23 mouse cellular contexts compared by ENCODE assay signal in genomic region chr9:111042266-111042665, GRCm38 (mm10). TPM values are rescaled to one million over a fixed set of nuclear protein-coding genes. Genes with fewer than 3 reads are reported as not detected.
DNase-seq lines count a peak whose midpoint lies in the region; ATAC-seq lines count a peak whose summit lies in the region.
"Had no signal": no experiment of that assay in that cellular context is flagged by ENCODE, and none has a peak within 500 bp of the region (broad histone marks: within the 10 kb centered on the region; RNA-seq: fewer than 3 reads in every experiment).

No protein-coding gene starts in this region.

- no peaks in the 10 kb centered on the region for H3K4me1 ChIP-seq in kidney, embryonic 14.5 days (ENCODE audit: control insufficient read depth, insufficient read depth, low read length)
- H3K4me1 ChIP-seq: embryonic facial prominence, embryonic 10.5 days; forebrain, embryonic 15.5 days; limb, embryonic 13.5 days had no signal

- ATAC-seq in kidney, embryonic 14.5 days (ENCODE audit: low FRiP score, low TSS enrichment), result no peak
- ATAC-seq: activated CD4-positive, CD25-positive, alpha-beta regulatory T cell, adult 4 months; forebrain, embryonic 15.5 days; inflammation-experienced regulatory T-cells, adult 6 months had no signal

- H3K4me2 ChIP-seq in kidney, embryonic 14.5 days (replicated peaks; ENCODE audit: low read depth, low read length), result no peak overlapping the region
- H3K4me2 ChIP-seq: forebrain, embryonic 15.5 days; limb, embryonic 13.5 days; liver, embryonic 15.5 days had no signal

- peak; percentile 59 for DNase-seq in adrenal gland, postnatal 14 days
- DNase-seq in adrenal gland, postnatal 25 days, result no peak
- DNase-seq in kidney, adult 18-20 months, result peak; percentile 59
- DNase-seq in heart, postnatal 14 days, result peak; percentile 39 to 70
- DNase-seq in lung, postnatal 10 days, result peak; percentile 69
- DNase-seq in thymus, postnatal 10 days (ENCODE audit: low spot score in 2 of 2), result no peak
- no peak for DNase-seq in frontal cortex, adult 2 months (ENCODE audit: extremely low spot score in 1 of 2, low spot score in 1 of 2)
- DNase-seq: right cerebral cortex, postnatal 25 days had no signal

- no peak overlapping the region for H3K27ac ChIP-seq in kidney, embryonic 14.5 days (ENCODE audit: low read depth, low read length)
- H3K27ac ChIP-seq: embryonic facial prominence, embryonic 10.5 days; forebrain, embryonic 15.5 days; limb, embryonic 13.5 days; liver, embryonic 15.5 days had no signal

- WGBS in kidney, embryonic 14.5 days, result 89% methylated on average over 5 of the region's 5 CpGs

- H3K4me3 ChIP-seq in kidney, embryonic 14.5 days (ENCODE audit: low read length), result no peak overlapping the region
- H3K4me3 ChIP-seq: embryonic facial prominence, embryonic 10.5 days; erythroblast, embryonic 14.5 days; forebrain, embryonic 15.5 days; limb, embryonic 13.5 days; liver, embryonic 15.5 days; megakaryocyte, embryonic 14.5 days had no signal

- no peaks in the 10 kb centered on the region for H3K36me3 ChIP-seq in kidney, embryonic 14.5 days (ENCODE audit: control insufficient read depth, insufficient read depth, low read length)
- H3K36me3 ChIP-seq: embryonic facial prominence, embryonic 10.5 days; forebrain, embryonic 15.5 days; limb, embryonic 13.5 days; liver, embryonic 15.5 days had no signal

- H3K9me3 ChIP-seq in kidney, embryonic 14.5 days (ENCODE audit: control insufficient read depth, low read length), result no peaks in the 10 kb centered on the region
- H3K9me3 ChIP-seq: embryonic facial prominence, embryonic 10.5 days; forebrain, embryonic 15.5 days; limb, embryonic 13.5 days; liver, embryonic 15.5 days had no signal

- intact Hi-C loops in heart, postnatal 14 days (cut with DNase I), result no loop called here

- no peaks in the 10 kb centered on the region for H3K27me3 ChIP-seq in kidney, embryonic 14.5 days (ENCODE audit: control insufficient read depth, insufficient read depth, low read length)
- H3K27me3 ChIP-seq: forebrain, embryonic 15.5 days; limb, embryonic 13.5 days; liver, embryonic 15.5 days had no signal

- H3K9ac ChIP-seq in kidney, embryonic 14.5 days (ENCODE audit: low read depth, low read length), result no peak overlapping the region
- H3K9ac ChIP-seq: forebrain, embryonic 15.5 days; limb, embryonic 13.5 days; liver, embryonic 15.5 days had no signal

RNA-seq across cellular contexts. Expression of gene Ccrl2, which starts 15.1 kb away (rescaled TPM):
- 5.5 and 8.9 TPM in 2 replicates for total RNA-seq in adrenal gland, postnatal 14 days (2021)
- 4.2 and 4.5 TPM in 2 replicates for total RNA-seq in adrenal gland, postnatal 25 days (2021)
- 0.61 and 0.83 TPM in 2 replicates for polyA plus RNA-seq in kidney, embryonic 14.5 days (2014; fragmentation: Nextera tagmentation; extraction: Ambion mirVana)
- total RNA-seq in heart, postnatal 14 days (2021), result 10 to 100 TPM in 1 of 2 experiments, 1 to 10 TPM in 1; 9.7 to 10.5 TPM
- 1.5 and 1.6 TPM in 2 replicates for polyA plus RNA-seq in frontal cortex, adult 2 months (2012; rRNA removed)

RNA-seq across cellular contexts. Expression of gene Ltf, which starts 23.2 kb away (rescaled TPM):
- 2.6 and 7.3 TPM in 2 replicates for total RNA-seq in adrenal gland, postnatal 14 days (2021)
- total RNA-seq in adrenal gland, postnatal 25 days (2021), result 0.49 and 2.4 TPM in 2 replicates
- 0.31 and 0.41 TPM in 2 replicates for polyA plus RNA-seq in kidney, embryonic 14.5 days (2014; fragmentation: Nextera tagmentation; extraction: Ambion mirVana)
- 1 to 10 TPM; 1.6 to 1.8 TPM for total RNA-seq in heart, postnatal 14 days (2021)
- 0.06 and 0.71 TPM in 2 replicates for polyA plus RNA-seq in frontal cortex, adult 2 months (2012; rRNA removed)
- total RNA-seq: layer of hippocampus, adult 8-10 months; left cerebral cortex, adult 8-10 months had no signal
- polyA plus RNA-seq: activated CD4-positive, CD25-positive, alpha-beta regulatory T cell, adult 4 months; embryonic facial prominence, embryonic 10.5 days; erythroblast, embryonic 14.5 days; hindbrain, embryonic 11.5 days; neural tube, embryonic 11.5 days; testis, adult 2 months had no signal

RNA-seq across cellular contexts. Expression of gene Rtp3, which starts 51.9 kb away (rescaled TPM):
- total RNA-seq in adrenal gland, postnatal 14 days (2021), result 3.5 and 10.0 TPM in 2 replicates
- 3.0 and 4.8 TPM in 2 replicates for total RNA-seq in adrenal gland, postnatal 25 days (2021)
- polyA plus RNA-seq in kidney, embryonic 14.5 days (2014; fragmentation: Nextera tagmentation; extraction: Ambion mirVana), result 0.32 TPM in 1 of 2 replicates, not detected in the other
- 1 to 10 TPM; 3.0 to 5.2 TPM for total RNA-seq in heart, postnatal 14 days (2021)
- 0.50 and 0.71 TPM in 2 replicates for polyA plus RNA-seq in frontal cortex, adult 2 months (2012; rRNA removed)
- total RNA-seq: midbrain, postnatal 0 days had no signal
- polyA plus RNA-seq: activated CD4-positive, CD25-positive, alpha-beta regulatory T cell, adult 4 months; erythroblast, embryonic 14.5 days; forebrain, embryonic 15.5 days; hindbrain, embryonic 11.5 days; inflammation-experienced regulatory T-cells, adult 6 months; limb, embryonic 13.5 days; midbrain, postnatal 0 days; neural tube, embryonic 11.5 days had no signal

Comparison
In these comparisons a context has a peak if more than half of its experiments do, and no peak if none do; other contexts are left out.
1. DNase-seq: peak in adrenal gland, postnatal 14 days (single experiment), kidney, adult 18-20 months (single experiment), heart, postnatal 14 days (2 of 2) and lung, postnatal 10 days (single experiment); none in adrenal gland, postnatal 25 days (single experiment), thymus, postnatal 10 days (0 of 2) and frontal cortex, adult 2 months (0 of 2).